Mouse (Mus musculus) cortical plate, adult 2 months (tissue): ENCODE data around the gene Slc25a34. TPM values are rescaled to one million over a fixed set of nuclear protein-coding genes. Genes with fewer than 3 reads are reported as not detected.
A peak's percentile ranks its signal among the peaks of the same experiment; 100 is the strongest.

Experiments used
- H3K27ac ChIP-seq: fragments of 200-500 bp; 2 replicates; pipeline ENCODE4 v1.5.1; 2012; ENCODE audit warnings: low read length, control low read depth, inconsistent platforms; ENCODE audit not compliant: insufficient read depth
- H3K4me1 ChIP-seq: fragments of 200-500 bp; 2 replicates; pipeline ENCODE4 v1.6.1; 2011; ENCODE audit warnings: low read length; ENCODE audit not compliant: control insufficient read depth, insufficient read depth
- H3K4me3 ChIP-seq: fragments of 200-500 bp; 2 replicates; pipeline ENCODE4 v1.5.1; 2011; ENCODE audit warnings: mild to moderate bottlenecking, low read length, control low read depth; ENCODE audit not compliant: insufficient read depth
- CTCF ChIP-seq: fragments of 200-500 bp; IDR thresholded peaks from 2 replicates; pipeline ENCODE4 v1.5.1; 2011; ENCODE audit warnings: mild to moderate bottlenecking, control low read depth, low read length; ENCODE audit not compliant: insufficient read depth; ENCODE audit errors: extremely low read depth
- POLR2A ChIP-seq: fragments of 200-500 bp; IDR thresholded peaks from 2 replicates; pipeline ENCODE4 v1.6.1; 2011; ENCODE audit warnings: mild to moderate bottlenecking, low read length, control low read depth; ENCODE audit not compliant: insufficient read depth; ENCODE audit errors: extremely low read depth
- polyA plus RNA-seq: library from polyadenylated mRNA; depleted of rRNA; stranded (reverse); fragments of >200 nt; gene quantifications from 2 replicates; pipeline ENCODE4 v1.2.3, GENCODE M21; 2012

The Slc25a34 gene
- polyA plus RNA-seq, 1 experiment, result 6.5 TPM

DNA sequence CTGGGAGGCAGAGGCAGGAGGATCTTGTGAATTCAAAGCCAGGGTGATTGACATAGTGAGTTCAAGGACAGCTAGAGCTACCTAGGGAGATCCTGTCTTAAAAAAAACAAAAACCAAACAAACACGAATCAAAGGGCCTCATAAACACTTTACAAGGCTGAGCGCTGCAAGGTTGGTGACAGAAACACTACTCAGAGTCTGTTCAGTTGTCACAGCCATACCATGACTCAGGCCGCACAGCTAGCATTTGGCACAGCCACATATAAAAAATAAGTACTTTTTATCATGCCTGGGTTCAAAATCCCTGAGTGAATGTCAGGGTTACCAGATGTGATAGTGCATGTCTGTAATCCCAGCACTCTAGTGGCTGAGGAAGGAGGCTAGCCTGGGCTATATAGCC lies 23.6 kb upstream of the Slc25a34 start:
- no peak overlapping the region for H3K27ac ChIP-seq
- TF ChIP-seq CTCF, result no peak
- TF ChIP-seq POLR2A, result no peak
- H3K4me1 ChIP-seq, result peaks cover 1% of the 10 kb centered on the region; the same call in 1 of the 2 replicates
- H3K4me3 ChIP-seq, result no peak overlapping the region

DNA sequence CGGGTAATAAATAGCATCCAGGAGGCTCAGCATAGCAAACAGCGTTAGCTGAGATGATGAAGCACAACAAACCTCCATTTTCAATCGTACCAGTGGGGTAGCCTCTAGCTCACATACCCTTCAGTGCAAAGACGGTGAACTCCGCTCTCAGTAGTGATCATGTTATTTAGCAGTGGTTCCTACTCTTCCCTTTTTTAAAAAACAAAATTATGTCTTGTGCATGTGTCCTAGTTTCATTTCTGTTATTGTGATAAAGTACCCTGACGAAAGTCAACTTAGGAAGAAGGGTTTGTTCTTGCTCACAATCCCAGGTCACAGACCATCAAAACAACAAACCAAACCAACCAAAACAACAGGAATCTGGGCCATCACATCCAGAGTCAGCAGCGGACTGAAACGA lies 22.4 kb upstream of the Slc25a34 start:
- H3K4me1 ChIP-seq, result peaks cover 1% of the 10 kb centered on the region; the same call in 1 of the 2 replicates
- H3K4me3 ChIP-seq, result no peak overlapping the region
- H3K27ac ChIP-seq, result no peak overlapping the region
- TF ChIP-seq POLR2A (no peak), CTCF (no peak)

- TF ChIP-seq POLR2A (no peak), CTCF (no peak)
- Histone ChIP-seq H3K4me3 (no peak overlapping the region), H3K27ac (peak overlapping the region; percentile 74; the same call in 1 of the 2 replicates), H3K4me1 (no peaks in the 10 kb centered on the region)
Measured at GRCm38 (mm10) chr4:141643118-141643855, 19.7 kb upstream of the Slc25a34 start.

DNA sequence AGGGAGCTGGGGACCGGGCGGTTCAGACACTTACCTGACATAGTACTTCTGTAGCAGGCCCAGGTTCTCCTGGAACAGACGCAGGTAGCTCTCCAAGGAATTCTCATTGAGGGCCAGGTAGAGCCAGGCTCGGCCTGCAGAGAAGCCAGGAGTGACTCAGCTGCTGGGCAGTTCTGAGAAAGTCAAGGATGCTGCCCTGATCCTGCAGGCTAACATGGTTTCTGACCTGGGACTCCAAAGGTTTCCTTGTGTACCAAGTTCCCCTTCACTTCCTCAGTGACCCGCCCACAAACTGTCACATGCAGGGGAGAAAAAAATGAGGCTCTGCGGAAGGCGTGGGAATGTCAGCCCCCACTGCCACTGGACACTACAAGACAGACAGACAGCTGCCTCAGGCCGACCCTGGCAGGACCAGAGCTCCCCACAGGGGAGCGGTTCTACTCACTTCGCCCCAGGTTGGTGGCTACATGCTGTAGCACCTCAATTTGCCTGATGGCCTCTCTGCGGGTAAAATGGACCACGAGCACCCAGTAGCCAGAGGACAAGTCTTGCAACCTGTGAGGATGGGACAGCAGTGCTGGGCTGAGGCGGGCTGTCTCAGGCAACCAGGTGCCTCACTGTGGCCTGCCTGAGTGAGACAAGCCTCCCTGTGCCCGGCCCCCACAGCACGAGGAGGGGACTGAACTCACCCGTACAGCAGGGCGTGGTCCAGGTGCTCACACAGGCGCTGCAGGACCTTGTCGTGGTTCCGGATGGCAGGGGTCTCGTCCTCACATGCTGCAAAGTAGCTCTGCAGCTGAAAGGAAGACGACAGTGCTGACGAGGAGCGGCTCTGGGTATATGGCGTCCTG lies 18.6 kb upstream of the Slc25a34 start:
- H3K27ac ChIP-seq, result 0 out of 2 replicates have a peak overlapping the region, but pooled peaks have one; percentile 61
- no peaks in the 10 kb centered on the region for H3K4me1 ChIP-seq
- TF ChIP-seq POLR2A (no peak), CTCF (no peak)
- H3K4me3 ChIP-seq, result no peak overlapping the region

- H3K4me3 ChIP-seq, result no peak overlapping the region
- TF ChIP-seq CTCF (no peak), POLR2A (no peak)
- H3K4me1 ChIP-seq, result no peaks in the 10 kb centered on the region
- H3K27ac ChIP-seq, result no peak overlapping the region
Measured at GRCm38 (mm10) chr4:141641353-141641771, 17.7 kb upstream of the Slc25a34 start.

DNA sequence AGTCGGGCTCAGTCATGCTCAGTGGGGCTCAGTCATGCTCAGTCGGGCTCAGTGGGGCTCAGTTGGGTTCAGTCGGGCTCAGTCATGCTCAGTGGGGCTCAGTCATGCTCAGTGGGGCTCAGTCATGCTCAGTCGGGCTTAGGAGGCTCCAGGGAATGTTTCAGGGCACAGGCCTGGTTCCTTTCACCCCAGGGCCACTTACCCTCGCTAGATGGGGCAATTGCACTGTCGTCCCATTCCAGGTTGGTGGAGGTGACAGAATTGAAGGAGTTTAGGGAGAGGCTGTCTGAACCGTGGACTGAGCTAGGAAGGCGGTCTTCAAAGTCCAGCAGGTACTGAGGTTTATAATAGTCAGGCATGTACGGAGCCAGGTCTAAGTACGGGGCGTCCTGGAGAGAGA lies 15.9 kb upstream of the Slc25a34 start:
- Histone ChIP-seq H3K4me1 (no peaks in the 10 kb centered on the region), H3K27ac (no peak overlapping the region), H3K4me3 (no peak overlapping the region)
- TF ChIP-seq CTCF (no peak), POLR2A (no peak)

- Histone ChIP-seq H3K27ac (no peak overlapping the region), H3K4me1 (no peaks in the 10 kb centered on the region), H3K4me3 (no peak overlapping the region)
- TF ChIP-seq POLR2A, result no peak
- no peak for TF ChIP-seq CTCF
Measured at GRCm38 (mm10) chr4:141636693-141637092, 13.1 kb upstream of the Slc25a34 start.

GRCm38 (mm10) chr4:141635991-141636390 lies 12.4 kb upstream of the Slc25a34 start:
- Histone ChIP-seq H3K4me1 (no peaks in the 10 kb centered on the region), H3K4me3 (no peak overlapping the region), H3K27ac (no peak overlapping the region)
- no peak for TF ChIP-seq CTCF
- TF ChIP-seq POLR2A, result no peak

DNA sequence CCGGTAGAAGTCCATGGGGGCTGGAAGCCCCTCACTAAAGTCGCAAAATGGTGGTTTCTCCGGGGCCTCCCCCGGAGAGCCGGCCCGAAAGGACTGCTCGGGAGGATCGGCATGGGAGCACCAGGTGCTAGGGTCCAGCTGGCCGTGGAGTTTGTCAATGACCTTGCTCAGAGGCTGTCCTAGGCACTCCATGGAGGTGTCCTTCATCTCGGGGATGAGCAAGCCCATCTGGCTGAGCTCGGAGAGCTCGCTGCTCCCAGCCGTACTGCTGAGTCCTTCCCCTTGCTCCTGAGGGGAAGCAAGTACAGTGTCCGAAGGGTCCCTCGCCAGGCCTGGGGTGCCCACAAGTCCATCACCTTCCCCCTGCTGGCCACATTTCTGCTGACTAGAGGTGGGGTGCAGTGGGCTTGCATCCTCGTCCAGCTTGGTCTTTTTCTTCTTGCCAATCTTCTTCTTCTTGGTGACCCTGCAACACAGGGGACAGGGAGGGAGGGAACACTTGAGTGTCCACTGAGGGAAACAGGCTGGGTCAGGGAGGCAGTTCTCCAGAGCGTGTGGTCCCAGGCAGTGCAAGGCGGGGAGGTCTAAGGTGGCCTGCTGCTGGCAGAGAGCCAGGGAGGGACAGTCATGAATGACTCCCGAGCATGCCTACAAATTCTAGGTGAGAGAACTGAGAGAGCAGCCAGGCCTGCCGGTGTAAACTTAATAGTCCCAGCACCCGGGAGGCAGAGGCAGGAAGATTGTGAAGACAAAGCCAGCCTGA lies 8.7 kb upstream of the Slc25a34 start:
- Histone ChIP-seq H3K4me1 (no peaks in the 10 kb centered on the region), H3K4me3 (no peak overlapping the region), H3K27ac (no peak overlapping the region)
- no peak for TF ChIP-seq POLR2A
- no peak for TF ChIP-seq CTCF
